Mouse (Mus musculus): ENCODE measurements at regions not wholly inside any gene's neighbourhood (a gene's known extent, or its start where the extent isn't known, plus 50 kb on each side); places are given as distances from the start of the nearest gene placed in this dataset.
A peak's percentile ranks its signal among the peaks of the same experiment; 100 is the strongest.

- Histone ChIP-seq H3K27ac (replicated peaks; ENCODE audit: insufficient read depth, low read depth, low read length) (no peak overlapping the region), H3K4me1 (ENCODE audit: control insufficient read depth, insufficient read depth, low read length) (no peaks in the 10 kb centered on the region; the same call in 1 of the 2 replicates), H3K79me2 (ENCODE audit: control insufficient read depth, insufficient read depth, low read length) (peaks cover 4% of the 10 kb centered on the region; the same call in 1 of the 2 replicates), H3K9ac (ENCODE audit: low read depth, low read length) (no peak overlapping the region), H3K36me3 (ENCODE audit: control insufficient read depth, insufficient read depth, low read length) (no peaks in the 10 kb centered on the region), H3K4me3 (ENCODE audit: insufficient read depth, low read depth, low read length) (no peak overlapping the region), H3K27me3 (ENCODE audit: control insufficient read depth, insufficient read depth, low read length) (no peaks in the 10 kb centered on the region)
- 93% methylated on average over 6 of the region's 6 CpGs for WGBS
- TF ChIP-seq CTCF (IDR thresholded peaks at IDR 0.05; ENCODE audit: low read depth, low read length) (no peak), POLR2A (IDR thresholded peaks at IDR 0.05; ENCODE audit: extremely low read depth, insufficient read depth, low read length) (no peak)
- no peak for DNase-seq (ENCODE audit: extremely low read depth, low read depth, low spot score)
Measured at GRCm38 (mm10) chr9:67610696-67611095, 51.2 kb upstream of the Tln2 start.

GRCm38 (mm10) chr9:67611676-67612075, 52.2 kb upstream of the Tln2 start:
- Histone ChIP-seq H3K4me1 (ENCODE audit: control insufficient read depth, insufficient read depth, low read length) (no peaks in the 10 kb centered on the region; the same call in 1 of the 2 replicates), H3K9ac (ENCODE audit: low read depth, low read length) (no peak overlapping the region), H3K36me3 (ENCODE audit: control insufficient read depth, insufficient read depth, low read length) (no peaks in the 10 kb centered on the region), H3K27me3 (ENCODE audit: control insufficient read depth, insufficient read depth, low read length) (no peaks in the 10 kb centered on the region), H3K79me2 (ENCODE audit: control insufficient read depth, insufficient read depth, low read length) (peaks cover 4% of the 10 kb centered on the region; the same call in 1 of the 2 replicates), H3K27ac (replicated peaks; ENCODE audit: insufficient read depth, low read depth, low read length) (no peak overlapping the region), H3K4me3 (ENCODE audit: insufficient read depth, low read depth, low read length) (no peak overlapping the region)
- 79% methylated on average over 6 of the region's 6 CpGs for WGBS
- no peak for DNase-seq (ENCODE audit: extremely low read depth, low read depth, low spot score)
- TF ChIP-seq POLR2A (IDR thresholded peaks at IDR 0.05; ENCODE audit: extremely low read depth, insufficient read depth, low read length), result no peak
- TF ChIP-seq CTCF (IDR thresholded peaks at IDR 0.05; ENCODE audit: low read depth, low read length), result no peak

- H3K4me1 ChIP-seq (ENCODE audit: control insufficient read depth, insufficient read depth, low read length), result no peaks in the 10 kb centered on the region; the same call in 1 of the 2 replicates
- no peaks in the 10 kb centered on the region for H3K27me3 ChIP-seq (ENCODE audit: control insufficient read depth, insufficient read depth, low read length)
- DNase-seq (ENCODE audit: extremely low read depth, low read depth, low spot score), result no peak
- no peak for TF ChIP-seq POLR2A (IDR thresholded peaks at IDR 0.05; ENCODE audit: extremely low read depth, insufficient read depth, low read length)
- TF ChIP-seq CTCF (IDR thresholded peaks at IDR 0.05; ENCODE audit: low read depth, low read length), result no peak
- 96% methylated on average over 2 of the region's 2 CpGs for WGBS
- no peak overlapping the region for H3K9ac ChIP-seq (ENCODE audit: low read depth, low read length)
- H3K4me3 ChIP-seq (ENCODE audit: insufficient read depth, low read depth, low read length), result no peak overlapping the region
- H3K79me2 ChIP-seq (ENCODE audit: control insufficient read depth, insufficient read depth, low read length), result peaks cover 4% of the 10 kb centered on the region; the same call in 1 of the 2 replicates
- no peak overlapping the region for H3K27ac ChIP-seq (replicated peaks; ENCODE audit: insufficient read depth, low read depth, low read length)
- H3K36me3 ChIP-seq (ENCODE audit: control insufficient read depth, insufficient read depth, low read length), result no peaks in the 10 kb centered on the region
Measured at GRCm38 (mm10) chr9:67612101-67612500, 52.6 kb upstream of the Tln2 start.

- H3K4me3 ChIP-seq (ENCODE audit: insufficient read depth, low read depth, low read length), result no peak overlapping the region
- peaks cover 2% of the 10 kb centered on the region for H3K4me1 ChIP-seq (ENCODE audit: control insufficient read depth, insufficient read depth, low read length)
- peaks cover 4% of the 10 kb centered on the region; the same call in 1 of the 2 replicates for H3K79me2 ChIP-seq (ENCODE audit: control insufficient read depth, insufficient read depth, low read length)
- 57% methylated on average over 2 of the region's 2 CpGs for WGBS
- H3K36me3 ChIP-seq (ENCODE audit: control insufficient read depth, insufficient read depth, low read length), result no peaks in the 10 kb centered on the region
- peak; percentile 78 for DNase-seq (ENCODE audit: extremely low read depth, low read depth, low spot score)
- no peak overlapping the region for H3K9ac ChIP-seq (ENCODE audit: low read depth, low read length)
- H3K27me3 ChIP-seq (ENCODE audit: control insufficient read depth, insufficient read depth, low read length), result no peaks in the 10 kb centered on the region
- no peak overlapping the region for H3K27ac ChIP-seq (replicated peaks; ENCODE audit: insufficient read depth, low read depth, low read length)
- no peak for TF ChIP-seq POLR2A (IDR thresholded peaks at IDR 0.05; ENCODE audit: extremely low read depth, insufficient read depth, low read length)
- TF ChIP-seq CTCF (IDR thresholded peaks at IDR 0.05; ENCODE audit: low read depth, low read length), result no peak
Measured at GRCm38 (mm10) chr9:67614068-67614727, 54.7 kb upstream of the Tln2 start.

- WGBS, result 93% methylated on average over 2 of the region's 2 CpGs
- H3K27ac ChIP-seq (replicated peaks; ENCODE audit: insufficient read depth, low read depth, low read length), result no peak overlapping the region
- peaks cover 2% of the 10 kb centered on the region for H3K4me1 ChIP-seq (ENCODE audit: control insufficient read depth, insufficient read depth, low read length)
- no peak for DNase-seq (ENCODE audit: extremely low read depth, low read depth, low spot score)
- H3K4me3 ChIP-seq (ENCODE audit: insufficient read depth, low read depth, low read length), result no peak overlapping the region
- H3K36me3 ChIP-seq (ENCODE audit: control insufficient read depth, insufficient read depth, low read length), result no peaks in the 10 kb centered on the region
- H3K79me2 ChIP-seq (ENCODE audit: control insufficient read depth, insufficient read depth, low read length), result no peaks in the 10 kb centered on the region
- no peaks in the 10 kb centered on the region for H3K27me3 ChIP-seq (ENCODE audit: control insufficient read depth, insufficient read depth, low read length)
- H3K9ac ChIP-seq (ENCODE audit: low read depth, low read length), result no peak overlapping the region
- TF ChIP-seq POLR2A (IDR thresholded peaks at IDR 0.05; ENCODE audit: extremely low read depth, insufficient read depth, low read length) (no peak), CTCF (IDR thresholded peaks at IDR 0.05; ENCODE audit: low read depth, low read length) (no peak)
Measured at GRCm38 (mm10) chr9:67616207-67616606, 56.7 kb upstream of the Tln2 start.
